Mouse (Mus musculus) neural tube, embryonic 11.5 days (tissue): ENCODE measurements around the gene Fst. TPM values are rescaled to one million over a fixed set of nuclear protein-coding genes. Genes with fewer than 3 reads are reported as not detected.

Source experiments
- ATAC-seq: fragments of 200-750 bp; cut with Nextera tagmentation; 2 replicates; pipeline ENCODE4 v1.8.0; 2017; ENCODE audit warnings: moderate number of reproducible peaks, mild to moderate bottlenecking, moderate TSS enrichment, moderate library complexity; ENCODE audit not compliant: insufficient read depth, low FRiP score, low TSS enrichment
- DNase-seq: peaks from one replicate; pipeline ENCODE4 v3.0.0-alpha.2; 2015; ENCODE audit warnings: low spot score
- H3K27ac ChIP-seq: fragments of 300-500 bp; sonication (generic); 2 replicates; pipeline ENCODE4 v1.5.1; 2014; ENCODE audit warnings: low read depth, mild to moderate bottlenecking, low read length
- H3K27me3 ChIP-seq: fragments of 300-500 bp; sonication (generic); 2 replicates; pipeline ENCODE4 v1.6.1; 2014; ENCODE audit warnings: mild to moderate bottlenecking, low read length, mixed read lengths; ENCODE audit not compliant: control insufficient read depth, insufficient read depth
- H3K36me3 ChIP-seq: fragments of 300-500 bp; sonication (generic); 2 replicates; pipeline ENCODE4 v1.6.1; 2014; ENCODE audit warnings: mild to moderate bottlenecking, low read length, moderate library complexity, mixed read lengths; ENCODE audit not compliant: control insufficient read depth, insufficient read depth
- H3K4me1 ChIP-seq: fragments of 300-500 bp; sonication (generic); 2 replicates; pipeline ENCODE4 v1.6.1; 2014; ENCODE audit warnings: low read length, mixed read lengths; ENCODE audit not compliant: control insufficient read depth, insufficient read depth
- H3K4me2 ChIP-seq: fragments of 300-500 bp; sonication (generic); 2 replicates; pipeline ENCODE4 v1.6.1; 2014; ENCODE audit warnings: low read depth, mild to moderate bottlenecking, moderate library complexity
- H3K4me3 ChIP-seq: fragments of 300-500 bp; sonication (generic); 2 replicates; pipeline ENCODE4 v1.5.1; 2014; ENCODE audit warnings: low read depth, low read length
- H3K9ac ChIP-seq: fragments of 300-500 bp; sonication (generic); 2 replicates; pipeline ENCODE4 v1.6.1; 2014; ENCODE audit warnings: mild to moderate bottlenecking, low read length
- H3K9me3 ChIP-seq: fragments of 300-500 bp; sonication (generic); 2 replicates; pipeline ENCODE4 v1.6.1; 2016; ENCODE audit warnings: low read length; ENCODE audit not compliant: control insufficient read depth
- WGBS: fragments of 180-500 bp; shearing (Covaris S2); extraction: QIAGEN DNeasy Blood & Tissue Kit; methylation state at CpG from one replicate; pipeline ENCODE4 v1.1.7; 2014; 5-methylcytosine and 5-hydroxymethylcytosine counted together
- polyA plus RNA-seq: library from polyadenylated mRNA; unstranded; fragments of >200 nt; fragmentation: Nextera tagmentation; extraction: Ambion mirVana; gene quantifications from 2 replicates; pipeline ENCODE4 v1.2.1, GENCODE M21; 2014

The Fst gene
- polyA plus RNA-seq, 1 experiment from 2014 or later, result 16.9 TPM

- Histone ChIP-seq H3K27ac (no peak overlapping the region), H3K9me3 (no peaks in the 10 kb centered on the region), H3K27me3 (no peaks in the 10 kb centered on the region), H3K4me1 (no peaks in the 10 kb centered on the region), H3K36me3 (no peaks in the 10 kb centered on the region), H3K4me2 (no peak overlapping the region), H3K4me3 (no peak overlapping the region), H3K9ac (no peak overlapping the region)
- DNase-seq (no peak), ATAC-seq (no peak)
- 79% methylated on average over 2 of the region's 2 CpGs for WGBS
Measured at GRCm38 (mm10) chr13:114447213-114447612, 11.5 kb downstream of the Fst start.

GRCm38 (mm10) chr13:114432491-114432890, 26.3 kb downstream of the Fst start:
- Histone ChIP-seq H3K4me3 (no peak overlapping the region), H3K36me3 (no peaks in the 10 kb centered on the region), H3K4me2 (no peak overlapping the region), H3K9ac (no peak overlapping the region), H3K27ac (no peak overlapping the region), H3K4me1 (no peaks in the 10 kb centered on the region), H3K27me3 (no peaks in the 10 kb centered on the region), H3K9me3 (no peaks in the 10 kb centered on the region)
- 85% methylated on average over 5 of the region's 5 CpGs for WGBS
- ATAC-seq (no peak), DNase-seq (no peak)

GRCm38 (mm10) chr13:114425230-114425629, 33.5 kb downstream of the Fst start:
- H3K27ac ChIP-seq, result no peak overlapping the region
- no peaks in the 10 kb centered on the region for H3K4me1 ChIP-seq
- H3K36me3 ChIP-seq, result no peaks in the 10 kb centered on the region
- WGBS, result 96% methylated on average over 5 of the region's 5 CpGs
- ATAC-seq (no peak), DNase-seq (no peak)
- no peak overlapping the region for H3K9ac ChIP-seq
- H3K4me3 ChIP-seq, result no peak overlapping the region
- H3K4me2 ChIP-seq, result no peak overlapping the region
- no peaks in the 10 kb centered on the region for H3K9me3 ChIP-seq
- H3K27me3 ChIP-seq, result no peaks in the 10 kb centered on the region

- Histone ChIP-seq H3K4me2 (no peak overlapping the region), H3K27ac (no peak overlapping the region), H3K9ac (no peak overlapping the region), H3K9me3 (no peaks in the 10 kb centered on the region), H3K36me3 (no peaks in the 10 kb centered on the region), H3K4me3 (no peak overlapping the region), H3K4me1 (no peaks in the 10 kb centered on the region), H3K27me3 (no peaks in the 10 kb centered on the region)
- 89% methylated on average over 8 of the region's 8 CpGs for WGBS
- ATAC-seq (no peak), DNase-seq (no peak)
Measured at GRCm38 (mm10) chr13:114420235-114420634, 38.5 kb downstream of the Fst start.

- no peaks in the 10 kb centered on the region for H3K27me3 ChIP-seq
- WGBS, result 68% methylated on average over 3 of the region's 3 CpGs
- DNase-seq (no peak), ATAC-seq (no peak)
- no peaks in the 10 kb centered on the region for H3K4me1 ChIP-seq
- H3K9ac ChIP-seq, result no peak overlapping the region
- no peaks in the 10 kb centered on the region for H3K9me3 ChIP-seq
- H3K4me3 ChIP-seq, result no peak overlapping the region
- H3K36me3 ChIP-seq, result no peaks in the 10 kb centered on the region
- no peak overlapping the region for H3K4me2 ChIP-seq
- H3K27ac ChIP-seq, result no peak overlapping the region
Measured at GRCm38 (mm10) chr13:114419364-114419763, 39.4 kb downstream of the Fst start.

GRCm38 (mm10) chr13:114412326-114412725, 46.4 kb downstream of the Fst start:
- no peak overlapping the region for H3K4me3 ChIP-seq
- DNase-seq (no peak), ATAC-seq (no peak)
- no peak overlapping the region for H3K9ac ChIP-seq
- no peaks in the 10 kb centered on the region for H3K27me3 ChIP-seq
- H3K4me2 ChIP-seq, result no peak overlapping the region
- H3K9me3 ChIP-seq, result no peaks in the 10 kb centered on the region
- H3K27ac ChIP-seq, result no peak overlapping the region
- no peaks in the 10 kb centered on the region for H3K36me3 ChIP-seq
- no peaks in the 10 kb centered on the region for H3K4me1 ChIP-seq

- H3K4me2 ChIP-seq, result no peak overlapping the region
- ATAC-seq (no peak), DNase-seq (no peak)
- H3K36me3 ChIP-seq, result no peaks in the 10 kb centered on the region
- no peak overlapping the region for H3K27ac ChIP-seq
- 8% methylated on average over 5 of the region's 5 CpGs for WGBS
- no peak overlapping the region for H3K4me3 ChIP-seq
- H3K9me3 ChIP-seq, result no peaks in the 10 kb centered on the region
- no peak overlapping the region for H3K9ac ChIP-seq
- no peaks in the 10 kb centered on the region for H3K4me1 ChIP-seq
- no peaks in the 10 kb centered on the region for H3K27me3 ChIP-seq
Measured at GRCm38 (mm10) chr13:114406866-114407265, 51.9 kb downstream of the Fst start.

GRCm38 (mm10) chr13:114406424-114406823, 52.3 kb downstream of the Fst start:
- no peak overlapping the region for H3K4me2 ChIP-seq
- WGBS, result 12% methylated on average over 5 of the region's 5 CpGs

GRCm38 (mm10) chr13:114405100-114405715, 53.5 kb downstream of the Fst start:
- H3K4me2 ChIP-seq, result no peak overlapping the region
- ATAC-seq (no peak), DNase-seq (no peak)
- WGBS, result 91% methylated on average over 9 of the region's 9 CpGs
- no peak overlapping the region for H3K27ac ChIP-seq
- H3K4me3 ChIP-seq, result no peak overlapping the region
- no peak overlapping the region for H3K9ac ChIP-seq
- no peaks in the 10 kb centered on the region for H3K36me3 ChIP-seq
- H3K9me3 ChIP-seq, result no peaks in the 10 kb centered on the region
- no peaks in the 10 kb centered on the region for H3K27me3 ChIP-seq
- H3K4me1 ChIP-seq, result no peaks in the 10 kb centered on the region

More at GRCm38 (mm10) chr13:114406424-114406823, 52.3 kb downstream of the Fst start:
- no peak overlapping the region for H3K27ac ChIP-seq
- H3K27me3 ChIP-seq, result no peaks in the 10 kb centered on the region
- no peaks in the 10 kb centered on the region for H3K9me3 ChIP-seq
- no peak overlapping the region for H3K4me3 ChIP-seq
- DNase-seq (no peak), ATAC-seq (peak; percentile 81; the same call in 1 of the 2 replicates)
- no peaks in the 10 kb centered on the region for H3K36me3 ChIP-seq
- H3K9ac ChIP-seq, result no peak overlapping the region
- no peaks in the 10 kb centered on the region for H3K4me1 ChIP-seq
